Mouse (Mus musculus): Measurements from ENCODE around the gene Pigq.

DNA sequence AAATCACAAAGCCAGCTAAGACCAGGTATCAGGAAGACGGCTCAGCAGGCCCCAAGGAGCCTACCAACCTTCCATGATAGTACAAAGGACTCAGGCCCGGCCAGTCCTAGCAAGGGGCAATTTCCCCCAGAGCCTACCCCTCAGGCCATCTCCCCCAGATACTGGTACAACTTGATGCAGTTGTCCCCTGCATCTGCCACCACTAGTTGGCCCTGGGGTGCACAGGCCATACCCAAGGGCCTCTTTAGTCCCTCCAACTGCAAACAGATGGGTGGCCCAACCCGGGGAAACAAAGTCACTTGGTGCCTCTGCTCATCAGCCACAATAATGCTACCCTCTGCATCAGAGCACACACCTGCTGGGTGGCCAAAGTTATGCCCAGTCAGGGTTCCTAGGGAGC is 1.5 kb downstream of the Pigq start:
- TF ChIP-seq POLR2A (IDR thresholded peaks at IDR 0.05; ENCODE audit: insufficient read depth, low read depth, low read length): no peak
- TF ChIP-seq CTCF (IDR thresholded peaks at IDR 0.05; ENCODE audit: insufficient read depth, low read depth, low read length): no peak
